Mouse (Mus musculus) thymus, adult 2 months (tissue): ENCODE results near the gene Wdr46. TPM values are rescaled to one million over a fixed set of nuclear protein-coding genes. Genes with fewer than 3 reads are reported as not detected.

Source experiments
- DNase-seq: peaks from one replicate; pipeline ENCODE4 v3.0.0; 2021
- H3K27ac ChIP-seq: fragments of 200-500 bp; 2 replicates; pipeline ENCODE4 v1.5.1; 2012; ENCODE audit warnings: low read length, control low read depth; ENCODE audit not compliant: control insufficient read depth, insufficient read depth
- H3K27me3 ChIP-seq: fragments of 200-500 bp; 2 replicates; pipeline ENCODE4 v1.6.1; 2012; ENCODE audit warnings: mild to moderate bottlenecking, low read length, moderate library complexity, mixed read lengths; ENCODE audit not compliant: control insufficient read depth, insufficient read depth
- H3K36me3 ChIP-seq: fragments of 200-500 bp; 2 replicates; pipeline ENCODE4 v1.6.1; 2012; ENCODE audit warnings: mild to moderate bottlenecking, low read length, moderate library complexity; ENCODE audit not compliant: control insufficient read depth, insufficient read depth
- H3K4me1 ChIP-seq: fragments of 200-500 bp; replicated peaks from 2 replicates; pipeline ENCODE4 v1.6.1; 2012; ENCODE audit warnings: low read length; ENCODE audit not compliant: control insufficient read depth, insufficient read depth
- H3K4me3 ChIP-seq: fragments of 200-500 bp; 2 replicates; pipeline ENCODE4 v1.5.1; 2012; ENCODE audit warnings: mild to moderate bottlenecking, low read length, control low read depth, moderate library complexity; ENCODE audit not compliant: control insufficient read depth, insufficient read depth
- CTCF ChIP-seq: fragments of 200-500 bp; IDR thresholded peaks from 2 replicates; pipeline ENCODE4 v1.5.1; 2012; ENCODE audit warnings: mild to moderate bottlenecking, control low read depth, low read length, moderate library complexity, borderline replicate concordance; ENCODE audit not compliant: control insufficient read depth, poor library complexity, insufficient read depth; ENCODE audit errors: extremely low read depth
- POLR2A ChIP-seq: fragments of 200-500 bp; IDR thresholded peaks from 2 replicates; pipeline ENCODE4 v1.6.1; 2012; ENCODE audit warnings: mild to moderate bottlenecking, low read length, control low read depth, moderate library complexity; ENCODE audit not compliant: control insufficient read depth, poor library complexity, insufficient read depth; ENCODE audit errors: extremely low read depth
- WGBS: fragments of 180-500 bp; shearing (Covaris S2); methylation state at CpG from one replicate; pipeline ENCODE4 v1.1.7; 2018; 5-methylcytosine and 5-hydroxymethylcytosine counted together
- polyA plus RNA-seq: library from polyadenylated mRNA; depleted of rRNA; stranded (reverse); fragments of >200 nt; gene quantifications from 2 replicates; pipeline ENCODE4 v1.2.3, GENCODE M21; 2012

Wdr46 gene
- polyA plus RNA-seq, 1 experiment = 35.4 TPM

DNA sequence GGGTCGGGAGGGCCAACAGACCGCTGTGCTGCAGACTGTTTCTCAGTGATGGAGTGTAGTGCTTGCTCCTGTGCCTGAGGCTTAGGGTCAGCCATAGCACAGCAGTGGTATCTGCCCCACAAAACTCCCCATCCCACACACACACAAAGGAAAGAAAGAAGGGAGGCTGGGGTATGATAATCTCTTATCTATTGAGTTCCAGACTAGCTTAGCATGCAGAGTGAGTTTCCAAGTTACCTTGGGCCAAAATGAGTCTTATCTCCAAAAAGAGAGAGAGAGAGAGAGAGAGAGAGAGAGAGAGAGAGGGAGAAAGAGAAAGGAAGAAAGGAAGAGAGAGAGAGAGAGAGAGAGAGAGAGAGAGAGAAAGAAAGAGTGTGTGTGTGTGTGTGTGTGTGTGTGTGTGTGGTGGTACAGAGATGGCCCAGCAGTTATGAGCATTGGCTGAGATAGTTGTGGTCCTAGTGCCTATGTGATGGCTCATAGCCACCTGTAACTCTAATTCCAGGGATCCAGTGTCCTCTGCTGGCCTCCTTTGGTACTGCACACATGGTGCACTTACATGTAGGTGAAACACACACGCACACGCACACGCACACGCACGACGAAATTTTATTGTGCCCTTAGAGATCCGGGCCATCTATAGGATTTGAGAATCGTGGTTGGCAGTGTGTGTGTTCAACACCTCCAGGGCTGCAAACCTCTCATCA, 15.7 kb upstream of the Wdr46 start:
- peaks cover 8% of the 10 kb centered on the region for H3K4me1 ChIP-seq
- H3K36me3 ChIP-seq = no peaks in the 10 kb centered on the region
- TF ChIP-seq CTCF = no peak
- no peak for TF ChIP-seq POLR2A
- 95% methylated on average over 10 of the region's 10 CpGs for WGBS
- DNase-seq = peak; percentile 50
- H3K4me3 ChIP-seq = no peak overlapping the region
- H3K27me3 ChIP-seq = no peaks in the 10 kb centered on the region
- H3K27ac ChIP-seq = no peak overlapping the region

DNA sequence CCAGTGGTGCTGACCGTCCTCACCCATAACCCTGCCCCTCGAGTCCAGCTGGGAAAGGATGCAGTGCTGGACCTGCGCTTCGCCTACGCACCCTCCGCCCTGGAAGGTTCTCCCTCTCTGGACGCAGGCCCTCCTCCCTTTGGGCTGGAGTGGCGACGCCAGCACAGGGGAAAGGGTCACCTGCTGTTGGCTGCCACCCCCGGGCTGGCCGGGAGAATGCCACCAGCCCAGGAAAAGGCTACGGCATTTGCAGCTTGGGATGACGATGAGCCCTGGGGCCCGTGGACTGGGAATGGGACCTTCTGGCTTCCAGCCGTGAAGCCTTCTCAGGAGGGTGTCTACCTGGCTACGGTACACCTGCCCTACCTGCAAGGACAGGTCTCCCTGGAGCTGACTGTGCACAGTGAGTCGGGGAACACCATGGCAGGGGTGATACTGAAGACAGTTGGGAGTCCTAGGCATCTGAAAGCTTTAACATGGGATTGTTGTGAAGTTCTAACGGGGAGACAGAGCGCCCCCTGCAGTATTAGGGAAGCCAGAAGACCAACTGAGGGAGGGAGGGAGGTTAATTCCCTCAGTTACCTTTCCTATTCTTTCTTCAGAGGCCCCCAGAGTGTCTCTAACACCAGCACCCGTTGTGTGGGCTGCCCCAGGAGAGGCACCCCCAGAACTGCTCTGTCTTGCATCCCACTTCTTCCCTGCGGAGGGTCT, 14.9 kb upstream of the Wdr46 start:
- peaks cover 9% of the 10 kb centered on the region for H3K4me1 ChIP-seq
- TF ChIP-seq POLR2A = no peak
- TF ChIP-seq CTCF = no peak
- no peak overlapping the region for H3K27ac ChIP-seq
- 97% methylated on average over 21 of the region's 21 CpGs for WGBS
- H3K4me3 ChIP-seq = no peak overlapping the region
- no peaks in the 10 kb centered on the region for H3K27me3 ChIP-seq
- no peak for DNase-seq
- no peaks in the 10 kb centered on the region for H3K36me3 ChIP-seq

DNA sequence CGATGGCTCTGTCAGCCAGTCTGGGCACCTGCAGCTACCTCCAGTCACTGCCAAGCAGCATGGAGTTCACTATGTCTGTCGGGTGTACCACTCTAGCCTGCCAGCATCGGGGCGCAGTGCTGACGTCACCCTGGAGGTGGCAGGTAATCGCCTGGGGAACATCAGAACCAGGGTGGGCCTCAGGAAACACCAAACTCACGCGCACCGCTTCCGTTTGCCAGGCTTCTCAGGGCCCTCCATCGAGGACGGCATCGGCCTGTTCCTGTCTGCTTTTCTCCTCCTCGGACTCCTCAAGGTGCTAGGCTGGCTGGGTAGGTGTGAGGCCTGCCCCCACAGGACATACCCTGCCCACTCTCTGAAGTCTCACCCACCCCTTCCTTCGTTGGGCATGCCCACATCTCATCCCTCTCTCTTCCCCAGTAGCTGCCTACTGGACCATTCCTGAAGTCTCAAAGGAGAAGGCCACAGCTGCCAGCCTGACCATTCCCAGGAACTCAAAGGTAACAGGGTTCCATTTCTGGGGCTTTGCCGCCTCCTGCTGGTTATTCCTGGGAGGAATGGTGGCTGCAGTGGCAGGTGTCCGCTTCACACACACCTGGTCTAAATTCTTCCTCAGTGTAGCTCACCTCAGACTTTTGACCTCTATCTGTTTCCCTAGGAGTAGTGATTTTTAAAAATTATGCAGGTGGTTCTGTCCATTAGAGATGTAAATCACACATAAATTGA, 14.1 kb upstream of the Wdr46 start:
- WGBS = 93% methylated on average over 17 of the region's 17 CpGs
- Histone ChIP-seq H3K27ac (no peak overlapping the region), H3K27me3 (no peaks in the 10 kb centered on the region), H3K4me1 (peaks cover 15% of the 10 kb centered on the region), H3K36me3 (no peaks in the 10 kb centered on the region), H3K4me3 (no peak overlapping the region)
- TF ChIP-seq POLR2A = no peak
- TF ChIP-seq CTCF = no peak
- no peak for DNase-seq

DNA sequence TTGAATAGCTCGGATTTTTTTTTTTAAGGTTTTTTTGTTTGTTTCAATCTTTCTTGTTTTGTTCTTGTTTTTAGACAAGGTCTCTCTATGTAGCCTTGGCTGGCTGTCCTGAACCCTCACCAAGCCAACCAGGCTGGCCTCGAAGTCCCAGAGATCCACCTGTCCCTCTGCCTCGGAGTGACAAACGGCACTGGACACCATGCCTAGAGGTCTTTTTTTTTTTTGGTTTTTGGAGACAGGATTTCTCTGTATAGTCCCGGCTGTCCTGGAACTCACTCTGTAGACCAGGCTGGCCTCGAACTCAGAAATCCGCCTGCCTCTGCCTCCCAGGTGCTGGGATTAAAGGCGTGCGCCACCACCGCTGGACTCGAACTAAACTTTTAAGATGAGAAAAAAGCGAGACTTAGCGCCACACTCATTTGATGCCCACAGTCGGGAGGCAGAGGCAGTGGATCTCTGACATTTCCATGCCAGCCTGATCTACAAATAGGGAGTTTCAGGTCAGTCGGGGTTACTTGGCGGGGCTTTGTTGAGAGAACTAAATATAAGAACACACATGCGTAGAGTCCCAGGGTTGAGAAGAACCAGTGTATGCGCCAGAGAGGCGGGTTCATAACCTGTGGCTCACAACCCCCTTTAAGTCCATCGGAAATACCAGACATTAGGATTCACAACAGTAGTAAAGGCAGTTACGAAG, 12.1 kb upstream of the Wdr46 start:
- no peak for DNase-seq
- Histone ChIP-seq H3K27me3 (no peaks in the 10 kb centered on the region), H3K27ac (no peak overlapping the region), H3K4me1 (peaks cover 18% of the 10 kb centered on the region), H3K36me3 (peaks cover 5% of the 10 kb centered on the region; the same call in 1 of the 2 replicates), H3K4me3 (no peak overlapping the region)
- TF ChIP-seq CTCF (no peak), POLR2A (no peak)
- 85% methylated on average over 21 of the region's 21 CpGs for WGBS

DNA sequence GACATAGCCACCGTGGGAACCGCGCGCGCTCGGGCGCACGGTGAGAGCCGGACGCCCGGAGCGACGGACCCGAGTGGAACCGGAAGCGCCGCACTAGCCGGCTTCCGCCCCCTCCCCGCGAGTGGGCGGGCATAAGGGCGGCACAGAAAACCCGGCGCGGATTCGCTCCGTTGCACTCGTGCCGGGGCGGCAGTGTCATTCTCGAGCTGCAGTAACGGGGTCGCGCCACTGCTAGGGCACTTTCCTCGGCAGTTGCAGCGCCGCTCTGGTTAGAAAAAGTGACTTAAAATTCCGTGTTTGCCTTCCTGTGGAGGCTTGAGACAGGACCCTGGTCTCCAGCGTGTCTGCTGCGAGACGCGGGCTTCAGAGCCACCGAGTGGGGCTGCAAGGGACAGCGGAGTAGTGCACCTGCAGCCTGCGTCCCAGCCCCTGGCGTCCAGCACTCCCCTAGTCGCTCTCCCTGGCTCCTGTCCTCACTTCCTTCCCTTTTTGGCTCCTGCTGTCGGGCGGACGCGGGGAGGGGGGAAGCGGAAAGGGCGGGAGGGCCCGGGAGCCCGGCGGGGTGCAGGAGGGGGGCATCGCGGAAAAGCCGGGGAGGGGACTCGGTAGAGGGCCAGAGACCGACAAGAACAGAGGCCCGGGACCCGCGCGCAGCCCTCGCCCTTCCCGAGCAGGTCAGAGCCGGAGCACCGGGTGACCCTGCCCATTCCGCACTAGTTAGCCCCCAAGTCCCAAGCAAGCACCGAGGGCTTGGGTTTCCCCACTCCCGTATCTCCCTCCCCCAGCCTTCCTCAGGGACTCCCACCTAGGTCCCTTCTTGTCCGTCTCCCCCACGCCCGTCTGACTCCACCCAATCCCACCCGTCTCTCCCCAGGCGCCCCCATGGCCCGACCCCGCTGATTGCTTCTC, 10.8 kb upstream of the Wdr46 start, which contains the start of gene Rgl2:
Gene Rgl2, plus strand, starts transcription at position 173 of the 909 bp plus-strand sequence.
- peaks cover 6% of the 10 kb centered on the region; the same call in 1 of the 2 replicates for H3K36me3 ChIP-seq
- TF ChIP-seq CTCF = 0 out of 2 replicates have a peak, but pooled peaks have one; percentile 51
- TF ChIP-seq POLR2A = no peak
- H3K27me3 ChIP-seq = no peaks in the 10 kb centered on the region
- H3K27ac ChIP-seq = peak within 1 kb of the TSS; percentile 93
- WGBS = under 1% methylated on average over 79 of the region's 80 CpGs
- peak within 1 kb of the TSS; percentile 75 for H3K4me3 ChIP-seq
- DNase-seq = peak; percentile 94
- peaks cover 18% of the 10 kb centered on the region for H3K4me1 ChIP-seq
